10 mouse cellular contexts compared by ENCODE assay signal in genomic region chr7:98504726-98505314, GRCm38 (mm10). TPM values are rescaled to one million over a fixed set of nuclear protein-coding genes. Genes with fewer than 3 reads are reported as not detected.
DNase-seq lines count a peak whose midpoint lies in the region; ATAC-seq and TF ChIP-seq lines count a peak whose summit lies in the region.
"Had no signal": no experiment of that assay in that cellular context is flagged by ENCODE, and none has a peak within 500 bp of the region (broad histone marks: within the 10 kb centered on the region; RNA-seq: fewer than 3 reads in every experiment).

No protein-coding gene starts in this region.

- no peak overlapping the region for H3K4me3 ChIP-seq in kidney, embryonic 16.5 days (ENCODE audit: low read length)
- H3K4me3 ChIP-seq in heart, embryonic 11.5 days (ENCODE audit: low read depth, low read length): no peak overlapping the region
- no peak overlapping the region for H3K4me3 ChIP-seq in limb, embryonic 14.5 days (replicated peaks; ENCODE audit: low read length)
- H3K4me3 ChIP-seq: liver, embryonic 15.5 days had no signal

- H3K4me2 ChIP-seq in kidney, embryonic 16.5 days (replicated peaks; ENCODE audit: low read depth, low read length): no peak overlapping the region
- no peak overlapping the region for H3K4me2 ChIP-seq in heart, embryonic 11.5 days
- no peak overlapping the region for H3K4me2 ChIP-seq in limb, embryonic 14.5 days (replicated peaks; ENCODE audit: low read depth, low read length, severe bottlenecking)
- H3K4me2 ChIP-seq: liver, embryonic 15.5 days had no signal

- H3K27me3 ChIP-seq in kidney, embryonic 16.5 days (ENCODE audit: insufficient read depth, low read length): no peaks in the 10 kb centered on the region
- no peaks in the 10 kb centered on the region for H3K27me3 ChIP-seq in heart, embryonic 11.5 days (ENCODE audit: control insufficient read depth, insufficient read depth, low read length)
- no peaks in the 10 kb centered on the region for H3K27me3 ChIP-seq in limb, embryonic 14.5 days (ENCODE audit: control insufficient read depth, insufficient read depth, low read length)
- H3K27me3 ChIP-seq: liver, embryonic 15.5 days had no signal

- H3K4me1 ChIP-seq in kidney, embryonic 16.5 days (ENCODE audit: insufficient read depth, low read length): peaks cover 41% of the 10 kb centered on the region
- H3K4me1 ChIP-seq in heart, embryonic 11.5 days (ENCODE audit: control insufficient read depth, insufficient read depth, low read length): peaks cover 31% of the 10 kb centered on the region
- peaks cover 30% of the 10 kb centered on the region for H3K4me1 ChIP-seq in limb, embryonic 14.5 days (ENCODE audit: control insufficient read depth, insufficient read depth, low read length)
- H3K4me1 ChIP-seq: liver, embryonic 15.5 days had no signal

- TF ChIP-seq POLR2A in brain, embryonic 14.5 days (IDR thresholded peaks at IDR 0.05; ENCODE audit: borderline replicate concordance, extremely low read depth, insufficient read depth, insufficient read length, poor library complexity, severe bottlenecking): no peak
- no peak for TF ChIP-seq POLR2A in limb, embryonic 14.5 days (IDR thresholded peaks at IDR 0.05; ENCODE audit: borderline replicate concordance, extremely low read depth, insufficient read depth, insufficient read length)

- H3K27ac ChIP-seq in kidney, embryonic 16.5 days (ENCODE audit: low read length): peak overlapping the region; percentile 88
- peak overlapping the region; percentile 59; the same call in 1 of the 2 replicates for H3K27ac ChIP-seq in heart, embryonic 11.5 days (ENCODE audit: low read depth, low read length)
- 0 out of 2 replicates have a peak overlapping the region, but pooled peaks have one; percentile 43 for H3K27ac ChIP-seq in limb, embryonic 14.5 days (replicated peaks; ENCODE audit: low read depth, low read length)
- H3K27ac ChIP-seq: liver, embryonic 15.5 days had no signal

- no peak for DNase-seq in kidney, adult 18-20 months
- peak; percentile 13 for DNase-seq in brain, embryonic 14.5 days (ENCODE audit: low read depth)
- DNase-seq in limb, embryonic 14.5 days (ENCODE audit: low spot score): no peak
- DNase-seq in cerebellum, postnatal 14 days: no peak
- DNase-seq in layer of hippocampus, postnatal 36 days: no peak
- DNase-seq in thymus, postnatal 36 days: no peak
- DNase-seq: cerebellum, adult 2 months had no signal

- no peaks in the 10 kb centered on the region for H3K9me3 ChIP-seq in kidney, embryonic 16.5 days (ENCODE audit: low read length)
- no peaks in the 10 kb centered on the region for H3K9me3 ChIP-seq in heart, embryonic 11.5 days (replicated peaks; ENCODE audit: control insufficient read depth, low read length)
- no peaks in the 10 kb centered on the region for H3K9me3 ChIP-seq in limb, embryonic 14.5 days (ENCODE audit: control insufficient read depth, low read length)
- H3K9me3 ChIP-seq: liver, embryonic 15.5 days had no signal

- peak; percentile 71 for ATAC-seq in kidney, embryonic 16.5 days (ENCODE audit: low FRiP score, low TSS enrichment)
- no peak for ATAC-seq in heart, embryonic 11.5 days (replicated peaks; ENCODE audit: insufficient number of reproducible peaks, low FRiP score, low TSS enrichment)
- ATAC-seq in limb, embryonic 14.5 days (ENCODE audit: low FRiP score, low read depth): no peak

- no peak for TF ChIP-seq CTCF in brain, embryonic 14.5 days (IDR thresholded peaks at IDR 0.05; ENCODE audit: borderline replicate concordance, extremely low read depth, insufficient read depth, insufficient read length)

- 24% methylated on average over 5 of the region's 5 CpGs for WGBS in kidney, embryonic 16.5 days
- 24% methylated on average over 5 of the region's 5 CpGs for WGBS in heart, embryonic 11.5 days (ENCODE audit: insufficient replicate concordance)
- 28% methylated on average over 5 of the region's 5 CpGs for WGBS in limb, embryonic 14.5 days

- no peak overlapping the region for H3K9ac ChIP-seq in kidney, embryonic 16.5 days (replicated peaks; ENCODE audit: low read length)
- 0 out of 2 replicates have a peak overlapping the region, but pooled peaks have one; percentile 5 for H3K9ac ChIP-seq in heart, embryonic 11.5 days (ENCODE audit: low read depth, low read length)
- no peak overlapping the region for H3K9ac ChIP-seq in limb, embryonic 14.5 days (ENCODE audit: low read depth, low read length, severe bottlenecking)
- H3K9ac ChIP-seq: liver, embryonic 15.5 days had no signal

- 0 out of 2 replicates have a peak, but pooled peaks cover 9% of the 10 kb centered on the region for H3K36me3 ChIP-seq in kidney, embryonic 16.5 days (ENCODE audit: insufficient read depth, low read length)
- H3K36me3 ChIP-seq in heart, embryonic 11.5 days (ENCODE audit: control insufficient read depth, insufficient read depth, low read length): no peaks in the 10 kb centered on the region
- no peaks in the 10 kb centered on the region for H3K36me3 ChIP-seq in limb, embryonic 14.5 days (ENCODE audit: control insufficient read depth, insufficient read depth, low read length)
- H3K36me3 ChIP-seq: liver, embryonic 15.5 days had no signal

RNA-seq across cellular contexts. Expression of gene Lrrc32, which starts 15.7 kb away (rescaled TPM):
- polyA plus RNA-seq in kidney, embryonic 16.5 days (2015; fragmentation: Nextera tagmentation; extraction: Ambion mirVana): 15.3 and 17.9 TPM in 2 replicates
- polyA plus RNA-seq in brain, embryonic 14.5 days (2012; rRNA removed): 3.8 and 6.7 TPM in 2 replicates
- polyA plus RNA-seq in heart, embryonic 11.5 days (2014; fragmentation: Nextera tagmentation; extraction: Ambion mirVana): 3.9 and 6.4 TPM in 2 replicates
- polyA plus RNA-seq in limb, embryonic 14.5 days (2012; rRNA removed): 12.3 and 16.1 TPM in 2 replicates
- polyA plus RNA-seq in limb, embryonic 14.5 days (2014; fragmentation: Nextera tagmentation; extraction: Ambion mirVana): 8.9 and 10.5 TPM in 2 replicates
- total RNA-seq in layer of hippocampus, postnatal 36 days (2021): 1 to 10 TPM; 1.6 to 1.8 TPM
